Mouse (Mus musculus) hindbrain, embryonic 10.5 days (tissue): ENCODE measurements around the gene Duxf3. TPM values are rescaled to one million over a fixed set of nuclear protein-coding genes. Genes with fewer than 3 reads are reported as not detected.
"Not testable (repeated sequence)": the region's sequence is repeated elsewhere in the genome, so short reads cannot be mapped to it uniquely, and the experiment has no call there.

Experiments
- DNase-seq: peaks from one replicate; pipeline ENCODE4 v3.0.0-alpha.2; 2017; ENCODE audit warnings: low spot score
- H3K27ac ChIP-seq: fragments of 300-500 bp; sonication (generic); 2 replicates; pipeline ENCODE4 v1.5.1; 2016; ENCODE audit warnings: mild to moderate bottlenecking, moderate library complexity
- H3K27me3 ChIP-seq: fragments of 300-500 bp; sonication (generic); 2 replicates; pipeline ENCODE4 v1.6.1; 2016; ENCODE audit warnings: mild to moderate bottlenecking; ENCODE audit not compliant: poor library complexity, insufficient read depth, severe bottlenecking
- H3K36me3 ChIP-seq: fragments of 300-500 bp; sonication (generic); 2 replicates; pipeline ENCODE4 v1.6.1; 2016; ENCODE audit warnings: mild to moderate bottlenecking, moderate library complexity
- H3K4me1 ChIP-seq: fragments of 300-500 bp; sonication (generic); replicated peaks from 2 replicates; pipeline ENCODE4 v1.6.1; 2016; ENCODE audit warnings: mild to moderate bottlenecking
- H3K4me3 ChIP-seq: fragments of 300-500 bp; sonication (generic); 2 replicates; pipeline ENCODE4 v1.5.1; 2016; ENCODE audit warnings: mild to moderate bottlenecking, moderate library complexity
- H3K9me3 ChIP-seq: fragments of 300-500 bp; sonication (generic); 2 replicates; pipeline ENCODE4 v1.6.1; 2016; ENCODE audit warnings: mild to moderate bottlenecking, moderate library complexity
- WGBS: fragments of 180-500 bp; shearing (Covaris S2); methylation state at CpG from one replicate; pipeline ENCODE4 v1.1.7; 2016; 5-methylcytosine and 5-hydroxymethylcytosine counted together
- polyA plus RNA-seq: library from polyadenylated mRNA; unstranded; fragments of >200 nt; fragmentation: Nextera tagmentation; extraction: Ambion mirVana; gene quantifications from 2 replicates; pipeline ENCODE4 v1.2.1, GENCODE M21; 2016

Duxf3 gene
- not detected in 2 replicates for polyA plus RNA-seq

DNA sequence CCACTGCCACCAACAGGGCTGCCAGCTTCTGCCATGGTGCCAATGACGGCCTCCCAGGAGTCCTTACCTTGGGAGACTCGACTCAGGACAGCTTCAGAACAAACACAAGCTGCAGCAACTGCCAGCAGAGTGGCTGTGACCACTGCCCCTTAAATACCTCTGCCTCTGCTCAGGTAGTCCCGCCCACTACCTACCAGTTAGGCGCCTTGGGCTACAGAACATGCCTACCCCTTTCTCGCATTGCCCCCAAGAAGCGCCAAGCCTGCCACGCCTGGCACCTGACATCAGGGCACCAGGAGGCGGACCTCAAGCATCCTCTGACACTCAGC is at the start of gene Duxf3:
Duxf3 (minus strand) TSS at position 35 of the 329 bp plus-strand sequence.
- H3K9me3 ChIP-seq = peaks cover 39% of the 10 kb centered on the region

DNA sequence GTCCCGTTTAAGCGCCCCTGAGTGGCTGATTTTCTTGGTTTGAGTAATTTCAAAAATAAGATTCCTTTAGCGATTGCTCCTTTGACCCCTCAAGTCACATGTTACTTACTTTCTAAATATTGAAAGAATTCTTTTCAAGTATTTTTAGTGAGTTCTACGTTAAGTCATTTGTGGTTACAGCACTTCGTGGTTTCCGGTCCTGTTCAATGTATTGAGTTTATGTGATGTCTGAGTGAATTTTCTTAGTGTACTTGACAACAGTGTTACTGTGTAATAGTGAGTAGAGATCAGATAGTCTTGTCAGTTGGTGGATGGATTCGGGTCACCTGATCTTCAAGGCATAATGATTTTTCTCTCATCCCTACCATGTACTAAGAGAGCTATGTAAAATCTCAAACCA is 49.8 kb upstream of the Duxf3 start:
- no peaks in the 10 kb centered on the region for H3K27me3 ChIP-seq
- no peaks in the 10 kb centered on the region for H3K4me1 ChIP-seq
- H3K36me3 ChIP-seq = peaks cover 79% of the 10 kb centered on the region
- no peaks in the 10 kb centered on the region for H3K9me3 ChIP-seq
- H3K27ac ChIP-seq = no peak overlapping the region
- H3K4me3 ChIP-seq = no peak overlapping the region
- DNase-seq = no peak
- 94% methylated on average over 7 of the region's 7 CpGs for WGBS

More for the DNA sequence above, at the start of gene Duxf3:
- H3K4me3 ChIP-seq, H3K27me3 ChIP-seq, H3K36me3 ChIP-seq, H3K27ac ChIP-seq, H3K4me1 ChIP-seq, DNase-seq: not testable (repeated sequence)
- WGBS = 89% methylated on average over 8 of the region's 8 CpGs

DNA sequence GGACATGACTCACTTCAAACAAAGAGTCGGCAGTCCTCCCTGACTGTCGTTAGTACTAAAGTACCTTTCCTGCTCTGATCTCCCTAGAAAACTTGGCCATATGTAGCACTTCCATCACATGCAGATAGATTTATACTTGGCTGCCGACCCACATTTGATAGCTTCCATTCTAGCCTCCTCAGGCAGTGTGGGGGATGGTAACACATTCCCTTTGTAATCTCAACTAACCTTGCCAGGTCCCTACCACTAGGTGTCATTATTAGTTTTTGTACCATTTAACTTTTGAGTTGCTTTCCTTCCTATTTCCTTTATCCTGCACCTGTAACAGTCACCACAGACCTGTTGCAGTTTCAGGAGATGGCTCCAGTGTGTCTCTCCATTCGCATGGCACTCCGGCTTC is 26.0 kb upstream of the Duxf3 start:
- 89% methylated on average over 5 of the region's 5 CpGs for WGBS

DNA sequence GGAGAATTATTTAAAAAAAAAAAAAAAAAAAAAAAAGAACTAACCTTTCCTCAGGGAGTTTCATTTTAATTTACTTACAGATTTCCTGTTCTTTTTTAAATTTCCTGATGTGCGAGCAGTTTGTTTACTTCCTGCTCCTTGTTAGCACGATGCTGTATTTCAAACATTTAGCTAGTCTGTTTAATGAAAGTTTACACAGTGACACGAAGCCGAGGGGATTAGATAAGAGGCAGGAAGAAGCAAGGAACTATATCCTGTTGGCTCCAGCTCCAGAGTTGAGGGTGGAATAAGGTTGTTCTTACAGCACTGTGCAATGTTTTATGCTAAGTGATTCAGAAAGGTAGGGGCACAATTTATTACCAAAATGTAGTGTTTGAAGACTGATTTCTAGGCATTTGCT is 23.5 kb upstream of the Duxf3 start:
- Histone ChIP-seq H3K9me3 (no peaks in the 10 kb centered on the region), H3K27ac (peak overlapping the region; percentile 93), H3K4me1 (peaks cover 13% of the 10 kb centered on the region), H3K36me3 (peaks cover 27% of the 10 kb centered on the region), H3K4me3 (peak overlapping the region; percentile 87), H3K27me3 (no peaks in the 10 kb centered on the region)
- 18% methylated on average over 4 of the region's 4 CpGs for WGBS
- no peak for DNase-seq

More for the DNA sequence above, 26.0 kb upstream of the Duxf3 start:
- H3K27ac ChIP-seq = no peak overlapping the region
- H3K27me3 ChIP-seq = no peaks in the 10 kb centered on the region
- peaks cover 13% of the 10 kb centered on the region for H3K4me1 ChIP-seq
- DNase-seq = no peak
- no peak overlapping the region for H3K4me3 ChIP-seq
- peaks cover 48% of the 10 kb centered on the region for H3K36me3 ChIP-seq
- no peaks in the 10 kb centered on the region for H3K9me3 ChIP-seq

DNA sequence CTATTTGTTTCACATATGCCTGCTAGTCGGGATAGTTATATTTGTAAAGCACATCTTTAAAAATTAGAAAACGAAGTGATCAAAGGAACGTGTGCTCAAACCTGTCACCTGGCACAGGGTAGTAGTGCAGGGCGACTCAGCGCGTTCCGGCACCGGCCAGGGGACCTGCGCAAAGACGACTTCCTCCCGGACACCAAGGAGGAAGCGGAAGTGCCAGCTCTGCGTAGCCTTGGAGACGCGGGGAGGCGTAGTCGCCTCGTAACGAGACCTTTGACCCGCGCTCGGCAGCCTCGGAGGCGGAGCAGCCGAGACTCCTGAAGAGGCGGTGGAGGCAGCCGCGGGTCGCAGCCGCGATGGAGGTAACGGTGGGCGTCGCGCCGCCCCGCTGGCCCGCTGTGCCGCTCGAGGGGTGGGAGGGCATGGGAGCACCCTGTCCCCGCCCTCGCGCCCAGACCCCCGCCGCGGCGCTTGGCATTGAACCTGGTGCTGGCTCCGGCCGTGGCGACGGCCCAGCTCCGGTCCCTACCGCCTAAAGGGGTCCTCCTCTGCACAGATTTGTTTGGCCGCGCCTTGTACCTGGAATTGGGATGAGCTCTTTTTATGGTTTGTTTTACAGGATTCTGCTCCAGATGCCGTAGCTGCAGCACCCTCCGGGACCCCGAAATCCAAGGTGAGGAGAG is 22.9 kb upstream of the Duxf3 start, which contains the start of gene Gcc2:
Gcc2 (plus strand) TSS at position 285 of the 680 bp plus-strand sequence.
- H3K27me3 ChIP-seq = no peaks in the 10 kb centered on the region
- H3K9me3 ChIP-seq = no peaks in the 10 kb centered on the region
- peaks cover 13% of the 10 kb centered on the region for H3K4me1 ChIP-seq
- peak within 1 kb of the TSS; percentile 87 for H3K4me3 ChIP-seq
- H3K36me3 ChIP-seq = peaks cover 26% of the 10 kb centered on the region
- H3K27ac ChIP-seq = peak within 1 kb of the TSS; percentile 93
- peak; percentile 96 for DNase-seq
- under 1% methylated on average over 58 of the region's 58 CpGs for WGBS

DNA sequence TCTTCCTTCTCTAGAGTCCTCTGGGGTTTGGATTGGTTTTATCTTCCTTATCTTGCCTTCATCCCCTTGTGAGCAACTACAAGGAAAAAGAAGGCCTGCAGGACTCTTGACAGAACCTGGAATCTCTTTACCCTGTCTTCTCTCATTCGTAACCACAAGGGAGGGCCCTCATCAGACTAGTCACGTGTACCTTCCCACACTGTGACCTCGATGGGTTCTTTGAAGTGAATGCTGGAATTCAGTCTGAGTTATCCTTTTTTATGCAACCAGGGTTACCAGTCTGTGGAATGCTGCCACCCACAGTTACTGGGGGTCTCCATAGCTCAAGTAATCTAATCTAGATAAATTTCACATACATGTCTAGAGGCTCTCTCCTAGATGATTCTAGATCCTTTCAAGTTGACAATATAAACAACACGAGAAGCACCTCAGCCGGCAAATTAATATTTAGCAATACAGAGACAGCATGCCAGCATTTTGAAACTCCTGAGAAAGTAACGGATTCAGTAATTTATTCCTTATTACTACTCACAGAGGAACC is 22.2 kb upstream of the Duxf3 start:
- H3K27ac ChIP-seq = peak overlapping the region; percentile 93
- DNase-seq = no peak
- 41% methylated on average over 6 of the region's 6 CpGs for WGBS
- peaks cover 13% of the 10 kb centered on the region for H3K4me1 ChIP-seq
- no peaks in the 10 kb centered on the region for H3K27me3 ChIP-seq
- H3K36me3 ChIP-seq = peaks cover 20% of the 10 kb centered on the region
- peak overlapping the region; percentile 87 for H3K4me3 ChIP-seq
- no peaks in the 10 kb centered on the region for H3K9me3 ChIP-seq

DNA sequence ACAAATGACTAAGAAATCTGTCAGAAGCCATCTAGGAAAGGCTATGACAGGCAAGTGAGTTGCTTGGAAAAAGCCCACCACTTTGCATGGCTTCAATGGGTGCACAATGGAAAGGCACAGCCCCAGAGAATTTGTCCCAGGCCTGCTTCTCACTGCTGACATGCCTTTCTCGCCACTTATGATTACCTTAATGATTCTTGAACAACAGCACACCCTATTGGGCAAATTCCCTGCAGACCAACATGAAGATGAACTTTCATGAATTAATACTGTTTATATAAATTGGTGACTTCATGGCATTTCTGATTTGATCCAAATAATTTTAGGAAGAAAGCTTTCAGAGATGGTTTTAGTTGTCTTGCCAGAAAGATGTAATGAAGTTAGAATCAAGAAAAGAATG is 17.1 kb upstream of the Duxf3 start:
- WGBS = 28% methylated on average over 1 of the region's 1 CpGs
- DNase-seq = no peak
- Histone ChIP-seq H3K36me3 (no peaks in the 10 kb centered on the region), H3K4me1 (peaks cover 1% of the 10 kb centered on the region), H3K9me3 (no peaks in the 10 kb centered on the region), H3K27ac (no peak overlapping the region), H3K4me3 (no peak overlapping the region), H3K27me3 (no peaks in the 10 kb centered on the region)

DNA sequence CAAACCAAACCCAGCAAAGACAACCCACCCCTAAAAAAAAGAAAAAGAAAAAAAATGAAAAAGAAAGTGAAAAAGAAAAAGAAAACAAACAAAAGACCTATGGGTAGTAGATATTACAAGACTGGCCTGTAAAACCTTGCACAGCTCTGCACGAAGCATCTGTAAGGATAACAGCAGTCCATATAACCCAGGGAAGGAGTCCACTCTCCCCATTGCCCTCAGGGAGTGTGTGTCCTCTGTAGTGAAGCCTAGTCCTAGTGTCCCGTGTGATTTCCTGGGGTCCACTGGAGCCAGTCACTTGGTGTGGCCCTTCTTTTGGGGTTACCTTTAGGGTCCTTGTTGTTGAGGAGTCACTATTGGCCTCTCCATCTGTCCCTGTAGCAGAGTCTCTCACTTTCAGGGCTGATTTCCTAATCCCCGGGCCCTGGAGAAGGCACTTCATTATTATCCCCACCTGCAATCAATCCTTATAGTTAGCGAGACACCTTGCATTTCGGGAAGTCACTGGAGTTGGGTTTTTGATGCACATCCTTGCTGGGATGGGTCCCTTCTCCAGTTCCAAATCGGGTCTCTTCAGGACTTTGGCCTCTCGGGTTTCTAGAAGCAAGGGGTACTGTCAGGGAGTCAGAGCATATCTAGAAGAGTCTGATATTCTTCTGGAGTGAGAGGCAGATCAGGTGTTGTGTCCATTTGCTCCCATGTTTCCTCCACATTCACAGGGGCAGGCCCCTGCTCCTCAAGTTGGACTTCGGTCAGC is 6.7 kb upstream of the Duxf3 start:
- 83% methylated on average over 8 of the region's 8 CpGs for WGBS

DNA sequence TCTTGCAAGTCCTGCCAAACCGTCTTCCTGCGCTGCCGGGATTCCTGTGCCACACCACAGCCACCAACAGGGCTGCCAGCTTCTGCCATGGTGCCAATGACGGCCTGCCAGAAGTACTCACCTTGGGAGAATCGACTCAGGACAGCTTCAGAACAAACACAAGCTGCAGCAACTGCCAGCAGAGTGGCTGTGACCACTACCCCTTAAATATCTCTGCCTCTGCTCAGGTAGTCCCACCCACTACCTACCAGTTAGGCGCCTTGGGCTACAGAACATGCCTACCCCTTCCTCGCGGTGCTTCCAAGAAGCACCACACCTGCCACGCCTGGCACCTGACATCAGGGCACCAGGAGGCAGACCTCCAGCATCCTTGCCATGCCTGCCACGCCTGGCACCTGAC is 4.1 kb upstream of the Duxf3 start, which contains the start of gene Gm4981:
Gm4981 (minus strand) TSS at position 89 of the 400 bp plus-strand sequence.
- Histone ChIP-seq H3K4me1 (no peaks in the 10 kb centered on the region), H3K9me3 (peaks cover 42% of the 10 kb centered on the region), H3K27ac (no peak within 1 kb of the TSS), H3K4me3 (no peak within 1 kb of the TSS), H3K36me3 (no peaks in the 10 kb centered on the region), H3K27me3 (no peaks in the 10 kb centered on the region)
- DNase-seq = no peak
- WGBS = 90% methylated on average over 10 of the region's 10 CpGs

More for the DNA sequence above, 6.7 kb upstream of the Duxf3 start:
- H3K4me1 ChIP-seq, H3K27ac ChIP-seq, H3K4me3 ChIP-seq, H3K36me3 ChIP-seq, H3K27me3 ChIP-seq: not testable (repeated sequence)
- H3K9me3 ChIP-seq = peaks cover 28% of the 10 kb centered on the region
- DNase-seq = peak; percentile 38

DNA sequence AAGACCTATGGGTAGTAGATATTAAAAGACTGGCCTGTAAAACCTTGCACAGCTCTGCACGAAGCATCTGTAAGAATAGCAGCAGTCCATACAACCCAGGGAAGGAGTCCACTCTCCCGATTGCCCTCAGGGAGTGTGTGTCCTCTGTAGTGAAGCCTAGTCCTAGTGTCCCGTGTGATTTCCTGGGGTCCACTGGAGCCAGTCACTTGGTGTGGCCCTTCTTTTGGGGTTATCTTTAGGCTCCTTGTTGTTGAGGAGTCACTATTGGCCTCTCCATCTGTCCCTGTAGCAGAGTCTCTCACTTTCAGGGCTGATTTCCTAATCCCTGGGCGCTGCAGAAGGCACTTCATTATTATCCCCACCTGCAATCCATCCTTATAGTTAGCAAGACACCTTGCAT is 2.5 kb upstream of the Duxf3 start:
- not testable (repeated sequence) for H3K27me3 ChIP-seq, H3K4me1 ChIP-seq, H3K27ac ChIP-seq, H3K36me3 ChIP-seq, DNase-seq, H3K4me3 ChIP-seq
- peaks cover 47% of the 10 kb centered on the region for H3K9me3 ChIP-seq
- 84% methylated on average over 4 of the region's 4 CpGs for WGBS

DNA sequence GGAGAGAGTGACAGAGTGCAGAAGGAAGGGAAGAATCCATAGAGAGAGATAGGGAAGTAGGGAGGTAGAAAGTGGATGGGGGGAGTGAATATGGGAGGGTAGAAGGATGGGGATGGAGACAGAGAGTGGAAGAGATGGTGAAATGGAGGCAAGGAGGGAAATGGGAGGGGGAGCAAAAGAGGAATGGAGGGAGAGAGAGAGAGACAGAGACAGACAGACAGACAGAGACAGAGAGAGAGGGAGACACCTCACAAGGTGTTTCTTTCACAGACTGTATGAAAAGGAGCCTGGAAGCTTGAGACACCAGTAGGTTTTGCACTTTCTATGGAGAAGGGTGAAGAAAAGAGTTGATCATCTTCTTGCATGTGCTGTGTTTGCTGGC is 1.3 kb upstream of the Duxf3 start:
- DNase-seq = not testable (repeated sequence)

DNA sequence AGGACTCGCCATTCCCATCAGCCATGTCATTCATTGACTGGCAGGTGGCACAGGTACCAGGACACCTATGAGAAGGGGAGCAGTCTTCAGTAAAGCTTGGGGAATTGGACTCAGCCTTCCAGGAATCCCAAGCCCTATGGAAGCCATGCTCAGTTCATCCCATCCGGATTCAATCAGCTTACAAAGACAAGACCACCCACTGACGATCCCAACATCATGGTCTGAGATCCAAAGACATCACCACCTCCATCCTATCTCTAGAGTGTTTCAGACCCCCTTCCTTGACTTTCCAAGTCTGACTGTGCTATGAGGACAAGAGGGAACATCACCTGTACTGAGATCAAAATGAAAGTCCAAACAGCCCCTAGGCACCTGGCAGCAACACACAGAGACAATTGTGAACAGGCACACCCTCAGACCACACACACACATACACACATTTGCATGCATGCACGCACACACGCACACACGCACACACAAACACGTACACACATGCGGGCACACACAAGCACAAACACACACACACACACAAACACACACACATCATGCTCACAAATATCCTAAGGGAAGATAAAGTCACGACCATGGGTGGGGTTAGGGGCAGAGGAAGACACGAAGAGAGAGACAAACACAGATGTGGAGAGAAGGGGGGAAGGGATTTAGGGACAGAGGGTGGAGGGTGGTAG is 722 bp upstream of the Duxf3 start:
- not testable (repeated sequence) for H3K4me3 ChIP-seq, H3K27me3 ChIP-seq, H3K36me3 ChIP-seq, H3K27ac ChIP-seq, DNase-seq, H3K4me1 ChIP-seq
- peaks cover 41% of the 10 kb centered on the region for H3K9me3 ChIP-seq
- WGBS = 81% methylated on average over 10 of the region's 10 CpGs

More for the DNA sequence above, 1.3 kb upstream of the Duxf3 start:
- peaks cover 44% of the 10 kb centered on the region for H3K9me3 ChIP-seq
- not testable (repeated sequence) for H3K4me1 ChIP-seq, H3K27me3 ChIP-seq, H3K36me3 ChIP-seq, H3K27ac ChIP-seq, H3K4me3 ChIP-seq
